Mouse (Mus musculus) G1E (cell line): ENCODE results near the gene Tm9sf3. TPM values are rescaled to one million over a fixed set of nuclear protein-coding genes. Genes with fewer than 3 reads are reported as not detected.
A peak's percentile ranks its signal among the peaks of the same experiment; 100 is the strongest.

ENCODE experiments used
- ATAC-seq: 2 replicates; pipeline ENCODE4 v1.8.0; 2016; ENCODE audit warnings: mild to moderate bottlenecking; ENCODE audit not compliant: insufficient number of reproducible peaks, poor library complexity, low FRiP score, severe bottlenecking; ENCODE audit errors: extremely low read depth
- DNase-seq: peaks from one replicate; pipeline ENCODE4 v3.0.0; 2012; ENCODE audit warnings: low spot score
- H3K27me3 ChIP-seq: 2 replicates; pipeline ENCODE4 v1.6.1; 2012; ENCODE audit warnings: mild to moderate bottlenecking, low read length, inconsistent platforms; ENCODE audit not compliant: insufficient read depth
- H3K36me3 ChIP-seq: replicated peaks from 2 replicates; pipeline ENCODE3; 2012; ENCODE audit warnings: mild to moderate bottlenecking, inconsistent platforms
- H3K4me1 ChIP-seq: 2 replicates; pipeline ENCODE4 v1.6.1; 2012; ENCODE audit warnings: low read depth, low read length, inconsistent platforms, mixed read lengths; ENCODE audit not compliant: insufficient read depth
- H3K4me3 ChIP-seq: 2 replicates; pipeline ENCODE4 v1.5.1; 2012; ENCODE audit warnings: low read depth, mild to moderate bottlenecking, inconsistent platforms, low read length, moderate library complexity, mixed read lengths
- H3K9me3 ChIP-seq: replicated peaks from 2 replicates; pipeline ENCODE4 v1.6.1; 2012; ENCODE audit warnings: inconsistent platforms
- CTCF ChIP-seq: IDR thresholded peaks from 2 replicates; pipeline ENCODE4 v1.5.1; 2012; ENCODE audit warnings: low read depth, low read length, inconsistent platforms, mixed read lengths
- GATA1 ChIP-seq: IDR thresholded peaks from 2 replicates; pipeline ENCODE4 v1.6.1; 2012; ENCODE audit warnings: borderline replicate concordance, low read length, inconsistent platforms, mixed read lengths
- GATA2 ChIP-seq: IDR thresholded peaks from 2 replicates; pipeline ENCODE4 v1.6.1; 2012; ENCODE audit warnings: low read depth, low read length, inconsistent platforms, borderline replicate concordance
- POLR2AphosphoS5 ChIP-seq: IDR thresholded peaks from 2 replicates; pipeline ENCODE4 v1.6.1; 2012; ENCODE audit warnings: low read depth, low read length, inconsistent platforms; ENCODE audit not compliant: insufficient replicate concordance
- TAL1 ChIP-seq: conservative IDR thresholded peaks from 2 replicates; pipeline ENCODE4 v1.6.1; 2012; ENCODE audit warnings: low read depth, low read length, inconsistent platforms, mixed read lengths
- polyA plus RNA-seq: library from polyadenylated mRNA; stranded (reverse); fragments of >175 nt; gene quantifications from 2 replicates; pipeline ENCODE4 v1.2.3, GENCODE M21; 2012
- total RNA-seq, 2 experiments: library from RNA; stranded (forward) in 1 of 2; stranded (reverse) in 1 of 2; fragments of 200-1000 nt in 1 of 2; fragments of >200 nt in 1 of 2; fragmentation: Nextera tagmentation in 1 of 2; gene quantifications; 2 replicates each; pipeline ENCODE4 v1.2.3; 2014 to 2017

The Tm9sf3 gene
- total and polyA plus RNA-seq, 3 experiments, result 45.9 to 236 (median 118) TPM

- Histone ChIP-seq H3K4me1 (peaks cover 59% of the 10 kb centered on the region), H3K36me3 (peaks cover 31% of the 10 kb centered on the region), H3K4me3 (peak overlapping the region; percentile 79), H3K9me3 (no peaks in the 10 kb centered on the region), H3K27me3 (0 out of 2 replicates have a peak, but pooled peaks cover 5% of the 10 kb centered on the region)
- ATAC-seq (peak; percentile 48), DNase-seq (peak; percentile 63)
- no peak for TF ChIP-seq CTCF
- no peak for TF ChIP-seq GATA2
- TF ChIP-seq POLR2AphosphoS5, result no peak
- no peak for TF ChIP-seq TAL1
- TF ChIP-seq GATA1, result no peak
These were observed 826 bp downstream of the Tm9sf3 start for GRCm38 (mm10) chr19:41262712-41263629.

GRCm38 (mm10) chr19:41260736-41261135, 3.1 kb downstream of the Tm9sf3 start:
- H3K4me1 ChIP-seq, result peaks cover 55% of the 10 kb centered on the region
- no peaks in the 10 kb centered on the region for H3K27me3 ChIP-seq
- H3K4me3 ChIP-seq, result no peak overlapping the region; the same call in 1 of the 2 replicates
- no peaks in the 10 kb centered on the region for H3K9me3 ChIP-seq
- DNase-seq, result no peak
- H3K36me3 ChIP-seq, result peaks cover 48% of the 10 kb centered on the region
- TF ChIP-seq GATA2 (no peak), POLR2AphosphoS5 (no peak), GATA1 (no peak)
- no peak for ATAC-seq

GRCm38 (mm10) chr19:41259256-41259655, 4.5 kb downstream of the Tm9sf3 start:
- TF ChIP-seq GATA1 (no peak), GATA2 (no peak), POLR2AphosphoS5 (no peak), CTCF (no peak), TAL1 (no peak)
- ATAC-seq, result no peak
- DNase-seq, result no peak
- H3K4me3 ChIP-seq, result no peak overlapping the region
- peaks cover 43% of the 10 kb centered on the region for H3K4me1 ChIP-seq
- no peaks in the 10 kb centered on the region for H3K27me3 ChIP-seq
- peaks cover 59% of the 10 kb centered on the region for H3K36me3 ChIP-seq
- no peaks in the 10 kb centered on the region for H3K9me3 ChIP-seq

- Histone ChIP-seq H3K4me1 (peaks cover 43% of the 10 kb centered on the region), H3K36me3 (peaks cover 61% of the 10 kb centered on the region), H3K27me3 (no peaks in the 10 kb centered on the region), H3K9me3 (no peaks in the 10 kb centered on the region), H3K4me3 (no peak overlapping the region)
- DNase-seq, result no peak
- ATAC-seq, result no peak
- TF ChIP-seq POLR2AphosphoS5, result no peak
- no peak for TF ChIP-seq GATA2
- no peak for TF ChIP-seq CTCF
- TF ChIP-seq GATA1, result no peak
- TF ChIP-seq TAL1, result no peak
These were observed 5.1 kb downstream of the Tm9sf3 start for GRCm38 (mm10) chr19:41258707-41259106.

DNA sequence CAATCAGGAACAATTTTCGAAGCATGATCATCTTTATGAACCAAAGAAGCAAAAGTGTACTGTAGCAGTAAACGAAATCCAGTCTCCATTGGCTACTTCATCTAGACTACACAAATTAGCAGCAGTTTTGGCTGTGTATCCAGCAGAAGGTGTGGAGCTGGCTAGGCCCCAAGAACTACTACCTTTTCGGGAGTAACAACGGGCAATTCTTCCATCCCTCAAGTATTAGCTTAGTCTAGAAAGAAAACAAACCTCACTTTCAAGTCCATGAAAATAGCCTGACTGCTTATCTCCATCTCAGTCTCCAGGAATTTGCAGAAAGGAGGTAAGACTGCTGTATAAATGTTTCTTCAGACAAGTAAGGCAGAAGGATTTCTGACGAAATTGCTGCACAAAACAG, 9.2 kb downstream of the Tm9sf3 start:
- TF ChIP-seq TAL1 (no peak), POLR2AphosphoS5 (no peak), GATA2 (no peak), GATA1 (no peak), CTCF (no peak)

DNA sequence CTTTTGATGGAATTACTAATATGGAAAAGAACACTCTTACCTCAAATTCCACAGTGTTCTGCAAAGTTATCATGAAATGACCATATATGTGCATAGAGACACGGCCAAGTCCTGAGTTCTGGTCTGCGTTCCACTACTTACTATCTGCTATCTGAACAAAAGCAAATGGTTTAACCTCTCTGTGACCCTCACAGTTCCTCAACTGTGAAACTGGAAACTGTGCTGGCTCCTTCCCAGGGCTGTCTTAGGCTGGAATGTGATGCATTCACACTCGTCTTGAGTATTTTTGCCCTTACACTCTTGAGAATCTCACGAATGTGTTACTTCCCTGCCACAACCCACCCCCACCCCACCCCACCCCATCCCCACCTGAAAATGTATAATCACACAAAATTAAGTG, 14.8 kb downstream of the Tm9sf3 start:
- Histone ChIP-seq H3K27me3 (no peaks in the 10 kb centered on the region), H3K4me3 (no peak overlapping the region), H3K9me3 (no peaks in the 10 kb centered on the region), H3K4me1 (peaks cover 31% of the 10 kb centered on the region), H3K36me3 (peaks cover 64% of the 10 kb centered on the region)
- TF ChIP-seq GATA1, result no peak
- no peak for TF ChIP-seq GATA2
- no peak for TF ChIP-seq TAL1
- no peak for TF ChIP-seq POLR2AphosphoS5
- no peak for TF ChIP-seq CTCF
- ATAC-seq, result no peak
- no peak for DNase-seq

More for the DNA sequence above, 9.2 kb downstream of the Tm9sf3 start:
- no peak for ATAC-seq
- Histone ChIP-seq H3K9me3 (no peaks in the 10 kb centered on the region), H3K27me3 (no peaks in the 10 kb centered on the region), H3K36me3 (peaks cover 63% of the 10 kb centered on the region), H3K4me1 (peaks cover 26% of the 10 kb centered on the region), H3K4me3 (no peak overlapping the region)
- no peak for DNase-seq
